26 mouse cellular contexts compared by ENCODE assay signal in genomic region chr8:40227262-40227661, GRCm38 (mm10).
DNase-seq lines count a peak whose midpoint lies in the region; ATAC-seq lines count a peak whose summit lies in the region.
"Had no signal": no experiment of that assay in that cellular context is flagged by ENCODE, and none has a peak within 500 bp of the region (broad histone marks: within the 10 kb centered on the region; RNA-seq: fewer than 3 reads in every experiment).

No protein-coding gene starts in this region.

- H3K4me3 ChIP-seq in limb, embryonic 10.5 days: no peak overlapping the region
- H3K4me3 ChIP-seq: embryonic facial prominence, embryonic 12.5 days; erythroblast, embryonic 14.5 days; hindbrain, embryonic 15.5 days; intestine, embryonic 15.5 days; megakaryocyte, embryonic 14.5 days; myocyte; neural tube, embryonic 15.5 days had no signal

- no peak overlapping the region for H3K27ac ChIP-seq in limb, embryonic 10.5 days
- H3K27ac ChIP-seq: embryonic facial prominence, embryonic 12.5 days; hindbrain, embryonic 15.5 days; intestine, embryonic 15.5 days; neural tube, embryonic 15.5 days had no signal

- no peaks in the 10 kb centered on the region for H3K4me1 ChIP-seq in limb, embryonic 10.5 days
- H3K4me1 ChIP-seq: embryonic facial prominence, embryonic 12.5 days; hindbrain, embryonic 15.5 days; intestine, embryonic 15.5 days; megakaryocyte, embryonic 14.5 days; neural tube, embryonic 15.5 days had no signal

- H3K27me3 ChIP-seq in limb, embryonic 10.5 days (ENCODE audit: low read depth, poor library complexity, severe bottlenecking): no peaks in the 10 kb centered on the region
- H3K27me3 ChIP-seq: embryonic facial prominence, embryonic 12.5 days; hindbrain, embryonic 15.5 days; intestine, embryonic 15.5 days; megakaryocyte, embryonic 14.5 days; neural tube, embryonic 15.5 days had no signal

- peak; percentile 76 for ATAC-seq in frontal cortex, adult (ENCODE audit: low TSS enrichment)
- ATAC-seq: intestine, embryonic 15.5 days; liver, postnatal 0 days had no signal

- DNase-seq in frontal cortex, postnatal 25 days (ENCODE audit: low spot score in 2 of 2): no peak
- peak; percentile 8 for DNase-seq in right cerebral cortex, adult 18-20 months
- DNase-seq in right cerebral cortex, postnatal 14 days: no peak
- peak; percentile 46 for DNase-seq in cerebellum, adult 9-11 months
- peak; percentile 44 for DNase-seq in telencephalon, adult 2 months (ENCODE audit: low read depth, low spot score)
- DNase-seq in limb, embryonic 10.5 days (ENCODE audit: low spot score): no peak
- DNase-seq in embryo, embryonic 10.5 days (ENCODE audit: low spot score): no peak
- DNase-seq: adrenal gland, postnatal 36 days; B cell, adult 2 months; heart, postnatal 36 days; kidney, postnatal 36 days; liver; liver, postnatal 0 days; lung, postnatal 14 days; midbrain, embryonic 14.5 days; right cerebral cortex, postnatal 25 days; thymus, adult 18-20 months; thymus, postnatal 4 days had no signal

- H3K36me3 ChIP-seq in limb, embryonic 10.5 days: no peaks in the 10 kb centered on the region
- H3K36me3 ChIP-seq: embryonic facial prominence, embryonic 12.5 days; hindbrain, embryonic 15.5 days; intestine, embryonic 15.5 days; neural tube, embryonic 15.5 days had no signal

- 83% methylated on average over 1 of the region's 1 CpGs for WGBS in limb, embryonic 10.5 days

- no peaks in the 10 kb centered on the region for H3K9me3 ChIP-seq in limb, embryonic 10.5 days (replicated peaks)
- H3K9me3 ChIP-seq: embryonic facial prominence, embryonic 12.5 days; hindbrain, embryonic 15.5 days; intestine, embryonic 15.5 days; megakaryocyte, embryonic 14.5 days; neural tube, embryonic 15.5 days had no signal

Comparison
In these comparisons a context has a peak if more than half of its experiments do, and no peak if none do; other contexts are left out.
1. DNase-seq: peak in right cerebral cortex, adult 18-20 months (single experiment), cerebellum, adult 9-11 months (single experiment) and telencephalon, adult 2 months (single experiment); none in frontal cortex, postnatal 25 days (0 of 2), right cerebral cortex, postnatal 14 days (single experiment), limb, embryonic 10.5 days (single experiment) and embryo, embryonic 10.5 days (single experiment).